Mouse (Mus musculus): ENCODE results near the gene Epha2.

DNA sequence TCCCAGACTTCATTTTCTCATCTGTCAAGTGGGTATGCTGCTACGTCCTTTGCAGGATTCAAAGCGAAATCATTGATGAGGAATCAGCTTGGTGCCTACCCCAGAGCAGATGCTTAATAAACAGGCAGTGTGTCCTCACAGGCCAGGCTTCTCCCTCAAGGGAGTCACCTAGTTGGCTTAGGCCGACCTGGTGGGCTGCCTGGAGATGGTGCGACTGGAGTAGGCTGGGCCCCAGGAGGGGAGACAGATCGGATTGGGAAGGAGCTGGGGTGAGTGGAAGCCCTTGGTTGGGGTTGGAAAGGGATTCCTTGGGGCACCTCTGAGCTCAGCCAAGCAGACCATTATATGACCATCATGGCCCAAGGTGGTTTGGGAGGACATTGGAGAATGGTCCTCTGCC lies 71.4 kb downstream of the Epha2 start:
- TF ChIP-seq CTCF (IDR thresholded peaks at IDR 0.05; ENCODE audit: borderline replicate concordance, extremely low read depth, insufficient read depth, insufficient read length) (no peak), POLR2A (IDR thresholded peaks at IDR 0.05; ENCODE audit: borderline replicate concordance, extremely low read depth, insufficient read depth, insufficient read length, poor library complexity, severe bottlenecking) (no peak)

Data from brain, embryonic 14.5 days (tissue).